Mouse (Mus musculus) G1E (cell line): ENCODE data around the gene Gm3625. TPM values are rescaled to one million over a fixed set of nuclear protein-coding genes. Genes with fewer than 3 reads are reported as not detected.
A peak's percentile ranks its signal among the peaks of the same experiment; 100 is the strongest.

Experiments used
- ATAC-seq: 2 replicates; pipeline ENCODE4 v1.8.0; 2016; ENCODE audit warnings: mild to moderate bottlenecking; ENCODE audit not compliant: insufficient number of reproducible peaks, poor library complexity, low FRiP score, severe bottlenecking; ENCODE audit errors: extremely low read depth
- DNase-seq: peaks from one replicate; pipeline ENCODE4 v3.0.0; 2012; ENCODE audit warnings: low spot score
- H3K27me3 ChIP-seq: 2 replicates; pipeline ENCODE4 v1.6.1; 2012; ENCODE audit warnings: mild to moderate bottlenecking, low read length, inconsistent platforms; ENCODE audit not compliant: insufficient read depth
- H3K36me3 ChIP-seq: replicated peaks from 2 replicates; pipeline ENCODE3; 2012; ENCODE audit warnings: mild to moderate bottlenecking, inconsistent platforms
- H3K4me1 ChIP-seq: 2 replicates; pipeline ENCODE4 v1.6.1; 2012; ENCODE audit warnings: low read depth, low read length, inconsistent platforms, mixed read lengths; ENCODE audit not compliant: insufficient read depth
- H3K4me3 ChIP-seq: 2 replicates; pipeline ENCODE4 v1.5.1; 2012; ENCODE audit warnings: low read depth, mild to moderate bottlenecking, inconsistent platforms, low read length, moderate library complexity, mixed read lengths
- H3K9me3 ChIP-seq: replicated peaks from 2 replicates; pipeline ENCODE4 v1.6.1; 2012; ENCODE audit warnings: inconsistent platforms
- CTCF ChIP-seq: IDR thresholded peaks from 2 replicates; pipeline ENCODE4 v1.5.1; 2012; ENCODE audit warnings: low read depth, low read length, inconsistent platforms, mixed read lengths
- GATA1 ChIP-seq: IDR thresholded peaks from 2 replicates; pipeline ENCODE4 v1.6.1; 2012; ENCODE audit warnings: borderline replicate concordance, low read length, inconsistent platforms, mixed read lengths
- GATA2 ChIP-seq: IDR thresholded peaks from 2 replicates; pipeline ENCODE4 v1.6.1; 2012; ENCODE audit warnings: low read depth, low read length, inconsistent platforms, borderline replicate concordance
- POLR2AphosphoS5 ChIP-seq: IDR thresholded peaks from 2 replicates; pipeline ENCODE4 v1.6.1; 2012; ENCODE audit warnings: low read depth, low read length, inconsistent platforms; ENCODE audit not compliant: insufficient replicate concordance
- TAL1 ChIP-seq: conservative IDR thresholded peaks from 2 replicates; pipeline ENCODE4 v1.6.1; 2012; ENCODE audit warnings: low read depth, low read length, inconsistent platforms, mixed read lengths
- polyA plus RNA-seq: library from polyadenylated mRNA; stranded (reverse); fragments of >175 nt; gene quantifications from 2 replicates; pipeline ENCODE4 v1.2.3, GENCODE M21; 2012
- total RNA-seq, 2 experiments: library from RNA; stranded (forward) in 1 of 2; stranded (reverse) in 1 of 2; fragments of 200-1000 nt in 1 of 2; fragments of >200 nt in 1 of 2; fragmentation: Nextera tagmentation in 1 of 2; gene quantifications; 2 replicates each; pipeline ENCODE4 v1.2.3; 2014 to 2017

Gene Gm3625
- total and polyA plus RNA-seq, 3 experiments: not detected

DNA sequence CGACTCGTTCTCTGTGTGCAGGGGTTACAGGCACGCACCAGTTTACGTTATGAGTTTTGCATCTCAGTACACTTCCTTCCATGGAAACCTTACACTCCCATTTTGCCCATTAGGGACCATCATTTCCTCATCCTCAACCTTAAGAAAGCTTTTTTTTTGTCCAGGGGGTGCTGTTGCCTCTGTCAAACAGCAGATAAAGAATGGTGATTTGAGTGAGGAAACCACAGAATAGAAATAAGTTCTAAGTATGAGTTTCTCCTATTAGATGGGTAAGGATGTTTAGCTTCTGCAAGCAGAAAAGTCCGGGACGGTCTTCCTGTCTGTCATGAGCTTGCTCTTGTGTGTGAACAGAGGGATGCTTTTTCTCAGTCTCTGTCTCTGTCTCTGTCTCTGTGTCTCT is 702 bp downstream of the Gm3625 start:
- peaks cover 39% of the 10 kb centered on the region for H3K4me1 ChIP-seq
- TF ChIP-seq POLR2AphosphoS5 (no peak), GATA1 (no peak), TAL1 (no peak), GATA2 (no peak), CTCF (no peak)
- ATAC-seq (no peak), DNase-seq (peak; percentile 3)
- peaks cover 7% of the 10 kb centered on the region for H3K36me3 ChIP-seq
- no peaks in the 10 kb centered on the region for H3K9me3 ChIP-seq
- H3K4me3 ChIP-seq: peak overlapping the region; percentile 96; the same call in 1 of the 2 replicates
- no peaks in the 10 kb centered on the region for H3K27me3 ChIP-seq

- no peaks in the 10 kb centered on the region for H3K27me3 ChIP-seq
- no peak for TF ChIP-seq GATA1
- no peak for TF ChIP-seq TAL1
- TF ChIP-seq CTCF: no peak
- no peak for TF ChIP-seq POLR2AphosphoS5
- TF ChIP-seq GATA2: no peak
- no peak for DNase-seq
- H3K4me1 ChIP-seq: peaks cover 13% of the 10 kb centered on the region
- no peaks in the 10 kb centered on the region for H3K9me3 ChIP-seq
- no peak for ATAC-seq
- no peaks in the 10 kb centered on the region for H3K36me3 ChIP-seq
- no peak overlapping the region for H3K4me3 ChIP-seq
Measured at GRCm38 (mm10) chr12:4588603-4589002, 4.1 kb downstream of the Gm3625 start.

DNA sequence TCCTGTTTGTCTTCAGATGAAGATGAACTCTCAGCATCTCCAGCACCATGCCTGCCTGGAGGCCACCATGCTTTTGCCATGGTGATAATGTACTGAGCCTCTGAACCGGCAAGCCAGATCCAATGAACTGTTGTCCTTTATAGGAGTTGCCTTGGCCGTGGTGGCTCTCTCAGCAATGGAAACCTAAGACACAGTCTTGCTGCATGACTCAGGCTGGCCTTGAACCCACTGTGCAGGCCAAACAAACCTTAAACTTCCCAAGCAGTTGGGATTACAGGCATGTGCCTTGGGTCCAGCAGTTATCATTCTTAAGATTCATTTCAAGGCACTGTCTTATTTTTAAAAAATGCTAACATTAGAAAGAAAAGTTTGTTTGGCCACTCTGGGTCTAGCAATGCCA is 4.9 kb downstream of the Gm3625 start:
- Histone ChIP-seq H3K27me3 (no peaks in the 10 kb centered on the region), H3K4me1 (peaks cover 13% of the 10 kb centered on the region), H3K9me3 (no peaks in the 10 kb centered on the region), H3K4me3 (no peak overlapping the region), H3K36me3 (no peaks in the 10 kb centered on the region)
- no peak for DNase-seq
- TF ChIP-seq GATA2 (no peak), CTCF (no peak), TAL1 (no peak), POLR2AphosphoS5 (no peak), GATA1 (no peak)
- ATAC-seq: no peak

DNA sequence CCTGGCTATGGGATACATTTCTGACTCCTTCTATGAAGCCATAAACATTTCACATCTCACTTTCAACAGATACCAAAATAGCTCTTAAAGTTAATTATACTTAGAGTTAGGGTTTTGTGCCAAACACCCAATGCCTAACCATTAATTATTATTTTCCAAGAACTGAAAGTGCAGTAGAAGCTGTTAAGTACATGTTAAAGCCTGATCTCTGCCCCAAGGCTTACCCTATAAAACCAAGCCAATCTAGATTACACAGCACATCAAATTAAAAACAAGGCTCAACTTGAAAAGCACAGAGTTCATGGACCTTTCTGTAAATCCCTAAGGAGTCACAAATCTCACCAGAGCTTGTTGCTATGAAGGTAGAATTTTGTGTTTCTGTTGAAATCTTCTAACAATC is 10.4 kb downstream of the Gm3625 start:
- no peak for TF ChIP-seq GATA1
- no peak for TF ChIP-seq TAL1
- no peak for TF ChIP-seq CTCF
- no peak for TF ChIP-seq POLR2AphosphoS5
- no peak for TF ChIP-seq GATA2
- no peaks in the 10 kb centered on the region for H3K9me3 ChIP-seq
- DNase-seq (no peak), ATAC-seq (no peak)
- no peak overlapping the region for H3K4me3 ChIP-seq
- H3K4me1 ChIP-seq: no peaks in the 10 kb centered on the region
- H3K36me3 ChIP-seq: no peaks in the 10 kb centered on the region
- H3K27me3 ChIP-seq: peaks cover 3% of the 10 kb centered on the region

- no peaks in the 10 kb centered on the region for H3K36me3 ChIP-seq
- H3K4me1 ChIP-seq: peaks cover 4% of the 10 kb centered on the region
- TF ChIP-seq POLR2AphosphoS5 (no peak), CTCF (no peak), GATA1 (no peak), GATA2 (no peak), TAL1 (no peak)
- DNase-seq: no peak
- ATAC-seq: no peak
- H3K27me3 ChIP-seq: peaks cover 6% of the 10 kb centered on the region
- no peak overlapping the region for H3K4me3 ChIP-seq
- no peaks in the 10 kb centered on the region for H3K9me3 ChIP-seq
Measured at GRCm38 (mm10) chr12:4574065-4574464, 18.7 kb downstream of the Gm3625 start.

DNA sequence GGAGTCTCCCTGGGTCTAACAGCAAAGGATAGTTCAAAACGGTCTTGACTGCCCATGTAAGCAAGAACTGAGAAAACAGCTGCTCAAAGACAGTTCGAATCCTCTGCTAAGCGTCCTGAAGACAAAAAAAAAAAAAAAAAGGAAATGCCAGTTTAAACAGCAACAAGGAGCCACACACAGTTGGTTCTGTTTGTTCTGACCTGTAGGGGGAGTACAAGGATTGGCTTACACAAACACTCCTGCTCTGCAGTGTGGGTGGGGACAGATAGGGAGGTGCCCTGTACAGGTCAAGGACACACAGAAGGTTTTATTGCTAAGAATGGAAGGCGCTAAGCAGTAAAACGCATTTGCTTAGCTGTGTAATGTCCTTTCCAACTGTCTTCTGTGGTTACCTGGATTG is 20.9 kb downstream of the Gm3625 start:
- no peak for TF ChIP-seq POLR2AphosphoS5
- peak; percentile 28; the same call in 1 of the 2 replicates for TF ChIP-seq CTCF
- TF ChIP-seq TAL1: no peak
- no peak for TF ChIP-seq GATA2
- Histone ChIP-seq H3K4me3 (no peak overlapping the region), H3K9me3 (no peaks in the 10 kb centered on the region), H3K4me1 (peaks cover 4% of the 10 kb centered on the region), H3K27me3 (peaks cover 3% of the 10 kb centered on the region; the same call in 1 of the 2 replicates), H3K36me3 (no peaks in the 10 kb centered on the region)
- DNase-seq (peak; percentile 42), ATAC-seq (peak; percentile 76)

DNA sequence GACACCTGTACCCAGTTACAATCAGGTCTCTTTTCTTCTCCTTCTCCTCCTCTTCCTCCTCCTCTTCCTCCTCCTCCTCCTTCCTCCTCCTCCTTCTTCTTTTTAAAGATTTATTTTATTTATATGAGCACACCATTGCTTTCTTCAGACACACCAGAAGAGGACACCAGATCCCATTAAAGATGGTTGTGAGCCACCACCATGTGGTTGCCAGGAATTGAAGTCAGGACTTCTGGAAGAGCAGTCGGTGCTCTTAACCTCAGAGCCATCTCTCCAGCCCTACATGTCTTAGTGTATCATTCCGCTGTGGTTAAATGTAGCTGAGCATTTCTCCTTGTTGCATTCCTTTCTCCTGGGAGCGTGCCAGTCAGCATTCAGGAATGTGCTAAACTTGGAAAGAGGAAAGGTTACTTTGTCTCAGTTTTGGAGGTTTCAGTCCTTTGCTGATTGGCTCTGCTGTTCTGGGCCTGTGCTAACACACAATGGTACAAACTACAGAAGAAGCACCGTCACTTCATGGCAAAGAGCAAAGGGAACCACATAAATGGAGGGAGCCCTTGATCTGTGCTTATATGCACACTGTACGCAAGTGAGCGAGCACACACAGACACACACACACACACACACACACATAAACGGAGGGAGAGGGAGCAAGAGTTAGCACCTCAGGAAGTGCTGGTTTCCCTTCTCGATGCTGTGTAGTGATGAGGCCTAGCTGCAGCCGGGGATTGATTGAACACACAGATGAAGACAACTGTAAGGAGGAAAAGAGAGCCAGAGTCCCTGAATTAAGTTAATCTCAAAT is 34.0 kb downstream of the Gm3625 start:
- H3K4me3 ChIP-seq: no peak overlapping the region
- no peaks in the 10 kb centered on the region for H3K4me1 ChIP-seq
- no peak for DNase-seq
- no peaks in the 10 kb centered on the region for H3K36me3 ChIP-seq
- H3K27me3 ChIP-seq: peaks cover 18% of the 10 kb centered on the region
- no peak for ATAC-seq
- no peaks in the 10 kb centered on the region for H3K9me3 ChIP-seq
- TF ChIP-seq POLR2AphosphoS5: no peak
- TF ChIP-seq TAL1: no peak
- TF ChIP-seq GATA2: no peak
- no peak for TF ChIP-seq GATA1
- no peak for TF ChIP-seq CTCF
